Mouse (Mus musculus) forebrain, embryonic 11.5 days (tissue): ENCODE data around the gene Ccnb2. TPM values are rescaled to one million over a fixed set of nuclear protein-coding genes. Genes with fewer than 3 reads are reported as not detected.

Experiments used
- ATAC-seq: fragments of 200-750 bp; cut with Nextera tagmentation; replicated peaks from 2 replicates; pipeline ENCODE4 v1.8.0; 2017; ENCODE audit warnings: moderate TSS enrichment; ENCODE audit not compliant: low FRiP score
- DNase-seq: peaks from one replicate; pipeline ENCODE4 v3.0.0-alpha.2; 2017; ENCODE audit warnings: low spot score
- H3K27ac ChIP-seq: fragments of 300-500 bp; sonication (generic); 2 replicates; pipeline ENCODE4 v1.5.1; 2014; ENCODE audit warnings: low read depth, low read length
- H3K27me3 ChIP-seq: fragments of 300-500 bp; sonication (generic); 2 replicates; pipeline ENCODE4 v1.6.1; 2014; ENCODE audit warnings: mild to moderate bottlenecking, low read length, mixed read lengths; ENCODE audit not compliant: control insufficient read depth, insufficient read depth
- H3K36me3 ChIP-seq: fragments of 300-500 bp; sonication (generic); 2 replicates; pipeline ENCODE4 v1.6.1; 2014; ENCODE audit warnings: mild to moderate bottlenecking, low read length, moderate library complexity, mixed read lengths; ENCODE audit not compliant: control insufficient read depth, insufficient read depth
- H3K4me1 ChIP-seq: fragments of 300-500 bp; sonication (generic); replicated peaks from 2 replicates; pipeline ENCODE4 v1.6.1; 2014; ENCODE audit warnings: low read length, mixed read lengths; ENCODE audit not compliant: control insufficient read depth, insufficient read depth
- H3K4me2 ChIP-seq: fragments of 300-500 bp; sonication (generic); 2 replicates; pipeline ENCODE4 v1.6.1; 2014; ENCODE audit warnings: low read depth, mild to moderate bottlenecking, low read length, moderate library complexity, mixed read lengths; ENCODE audit not compliant: severe bottlenecking
- H3K4me3 ChIP-seq: fragments of 300-500 bp; sonication (generic); 2 replicates; pipeline ENCODE4 v1.5.1; 2014; ENCODE audit warnings: low read depth, low read length
- H3K9ac ChIP-seq: fragments of 300-500 bp; sonication (generic); 2 replicates; pipeline ENCODE4 v1.6.1; 2014; ENCODE audit warnings: low read length
- H3K9me3 ChIP-seq: fragments of 300-500 bp; sonication (generic); 2 replicates; pipeline ENCODE4 v1.6.1; 2016; ENCODE audit warnings: low read length, mixed read lengths; ENCODE audit not compliant: control insufficient read depth
- WGBS: fragments of 180-500 bp; shearing (Covaris S2); extraction: QIAGEN DNeasy Blood & Tissue Kit; methylation state at CpG from one replicate; pipeline ENCODE4 v1.1.7; 2014; 5-methylcytosine and 5-hydroxymethylcytosine counted together
- polyA plus RNA-seq: library from polyadenylated mRNA; unstranded; fragments of >200 nt; fragmentation: Nextera tagmentation; extraction: Ambion mirVana; gene quantifications from 2 replicates; pipeline ENCODE4 v1.2.1, GENCODE M21; 2014

Gene Ccnb2
- polyA plus RNA-seq, 1 experiment from 2014 or later: 218 TPM

GRCm38 (mm10) chr9:70409743-70410142, 11.6 kb downstream of the Ccnb2 start:
- Histone ChIP-seq H3K4me2 (no peak overlapping the region), H3K4me1 (no peaks in the 10 kb centered on the region), H3K27ac (no peak overlapping the region), H3K36me3 (peaks cover 27% of the 10 kb centered on the region), H3K9ac (no peak overlapping the region), H3K9me3 (no peaks in the 10 kb centered on the region), H3K27me3 (no peaks in the 10 kb centered on the region), H3K4me3 (no peak overlapping the region)
- ATAC-seq (no peak), DNase-seq (peak; percentile 39)
- 93% methylated on average over 8 of the region's 8 CpGs for WGBS

- Histone ChIP-seq H3K4me2 (no peak overlapping the region), H3K9ac (no peak overlapping the region), H3K27ac (no peak overlapping the region), H3K9me3 (no peaks in the 10 kb centered on the region), H3K4me3 (no peak overlapping the region), H3K4me1 (no peaks in the 10 kb centered on the region), H3K36me3 (peaks cover 27% of the 10 kb centered on the region), H3K27me3 (no peaks in the 10 kb centered on the region)
- DNase-seq (peak; percentile 46), ATAC-seq (no peak)
- 94% methylated on average over 3 of the region's 3 CpGs for WGBS
Observed at GRCm38 (mm10) chr9:70408791-70409190, 12.6 kb downstream of the Ccnb2 start.

- no peak overlapping the region for H3K4me3 ChIP-seq
- WGBS: 90% methylated on average over 3 of the region's 3 CpGs
- H3K9me3 ChIP-seq: no peaks in the 10 kb centered on the region
- H3K27ac ChIP-seq: no peak overlapping the region
- DNase-seq (no peak), ATAC-seq (no peak)
- H3K4me1 ChIP-seq: no peaks in the 10 kb centered on the region
- peaks cover 24% of the 10 kb centered on the region for H3K36me3 ChIP-seq
- no peak overlapping the region for H3K9ac ChIP-seq
- H3K4me2 ChIP-seq: no peak overlapping the region
- H3K27me3 ChIP-seq: no peaks in the 10 kb centered on the region
Observed at GRCm38 (mm10) chr9:70406596-70406995, 14.8 kb downstream of the Ccnb2 start.

GRCm38 (mm10) chr9:70401937-70402539, 19.3 kb downstream of the Ccnb2 start:
- no peaks in the 10 kb centered on the region for H3K27me3 ChIP-seq
- no peaks in the 10 kb centered on the region for H3K9me3 ChIP-seq
- no peak overlapping the region for H3K4me2 ChIP-seq
- ATAC-seq: no peak
- no peaks in the 10 kb centered on the region; the same call in 1 of the 2 replicates for H3K36me3 ChIP-seq
- H3K4me1 ChIP-seq: no peaks in the 10 kb centered on the region
- H3K27ac ChIP-seq: no peak overlapping the region
- 90% methylated on average over 8 of the region's 8 CpGs for WGBS
- no peak overlapping the region for H3K9ac ChIP-seq
- H3K4me3 ChIP-seq: no peak overlapping the region
- DNase-seq: peak; percentile 35

GRCm38 (mm10) chr9:70396083-70396482, 25.3 kb downstream of the Ccnb2 start:
- Histone ChIP-seq H3K9ac (no peak overlapping the region), H3K27ac (no peak overlapping the region), H3K9me3 (no peaks in the 10 kb centered on the region), H3K4me2 (no peak overlapping the region), H3K27me3 (no peaks in the 10 kb centered on the region), H3K4me1 (no peaks in the 10 kb centered on the region), H3K4me3 (no peak overlapping the region), H3K36me3 (no peaks in the 10 kb centered on the region; the same call in 1 of the 2 replicates)
- WGBS: 88% methylated on average over 2 of the region's 2 CpGs
- DNase-seq (no peak), ATAC-seq (no peak)

GRCm38 (mm10) chr9:70395617-70396016, 25.7 kb downstream of the Ccnb2 start:
- 85% methylated on average over 12 of the region's 12 CpGs for WGBS
- H3K4me3 ChIP-seq: no peak overlapping the region
- no peak for ATAC-seq
- no peak overlapping the region for H3K4me2 ChIP-seq
- H3K9me3 ChIP-seq: no peaks in the 10 kb centered on the region
- no peaks in the 10 kb centered on the region for H3K4me1 ChIP-seq
- H3K27ac ChIP-seq: no peak overlapping the region
- no peaks in the 10 kb centered on the region; the same call in 1 of the 2 replicates for H3K36me3 ChIP-seq
- H3K27me3 ChIP-seq: no peaks in the 10 kb centered on the region
- DNase-seq: no peak
- no peak overlapping the region for H3K9ac ChIP-seq

- H3K4me1 ChIP-seq: no peaks in the 10 kb centered on the region
- no peak overlapping the region for H3K4me2 ChIP-seq
- H3K4me3 ChIP-seq: no peak overlapping the region
- ATAC-seq (no peak), DNase-seq (peak; percentile 67)
- no peak overlapping the region for H3K27ac ChIP-seq
- no peaks in the 10 kb centered on the region for H3K36me3 ChIP-seq
- H3K9ac ChIP-seq: no peak overlapping the region
- H3K27me3 ChIP-seq: no peaks in the 10 kb centered on the region
- 34% methylated on average over 6 of the region's 6 CpGs for WGBS
- H3K9me3 ChIP-seq: no peaks in the 10 kb centered on the region
Observed at GRCm38 (mm10) chr9:70392563-70392907, 28.8 kb downstream of the Ccnb2 start.

GRCm38 (mm10) chr9:70391660-70392562, 29.4 kb downstream of the Ccnb2 start:
- no peak overlapping the region for H3K9ac ChIP-seq
- no peaks in the 10 kb centered on the region for H3K4me1 ChIP-seq
- H3K4me3 ChIP-seq: no peak overlapping the region
- no peak for DNase-seq
- no peaks in the 10 kb centered on the region for H3K9me3 ChIP-seq
- H3K27ac ChIP-seq: no peak overlapping the region
- no peak overlapping the region for H3K4me2 ChIP-seq
- no peaks in the 10 kb centered on the region for H3K36me3 ChIP-seq
- ATAC-seq: no peak
- 82% methylated on average over 12 of the region's 12 CpGs for WGBS
- no peaks in the 10 kb centered on the region for H3K27me3 ChIP-seq
